Mouse (Mus musculus) forebrain, embryonic 13.5 days (tissue): Measurements from ENCODE around the gene Usp9x. TPM values are rescaled to one million over a fixed set of nuclear protein-coding genes. Genes with fewer than 3 reads are reported as not detected.

Experiments
- ATAC-seq: fragments of 200-750 bp; cut with Nextera tagmentation; 2 replicates; pipeline ENCODE4 v1.8.0; 2017
- H3K27ac ChIP-seq: fragments of 300-500 bp; sonication (generic); 2 replicates; pipeline ENCODE4 v1.5.1; 2015; ENCODE audit warnings: inconsistent platforms, mild to moderate bottlenecking, moderate library complexity
- H3K27me3 ChIP-seq: fragments of 300-500 bp; sonication (generic); 2 replicates; pipeline ENCODE4 v1.6.1; 2015; ENCODE audit warnings: mild to moderate bottlenecking, inconsistent platforms
- H3K36me3 ChIP-seq: fragments of 300-500 bp; sonication (generic); 2 replicates; pipeline ENCODE4 v1.6.1; 2015; ENCODE audit warnings: mild to moderate bottlenecking, inconsistent platforms; ENCODE audit not compliant: poor library complexity, severe bottlenecking
- H3K4me1 ChIP-seq: fragments of 300-500 bp; sonication (generic); 2 replicates; pipeline ENCODE4 v1.6.1; 2015; ENCODE audit warnings: inconsistent platforms
- H3K4me2 ChIP-seq: fragments of 300-500 bp; sonication (generic); 2 replicates; pipeline ENCODE4 v1.6.1; 2015; ENCODE audit warnings: inconsistent platforms, mild to moderate bottlenecking, moderate library complexity
- H3K4me3 ChIP-seq: fragments of 300-500 bp; sonication (generic); 2 replicates; pipeline ENCODE4 v1.5.1; 2015; ENCODE audit warnings: mild to moderate bottlenecking, inconsistent platforms
- H3K9ac ChIP-seq: fragments of 300-500 bp; sonication (generic); 2 replicates; pipeline ENCODE4 v1.6.1; 2015; ENCODE audit warnings: mild to moderate bottlenecking, inconsistent platforms
- H3K9me3 ChIP-seq: fragments of 300-500 bp; sonication (generic); replicated peaks from 2 replicates; pipeline ENCODE4 v1.6.1; 2016; ENCODE audit warnings: inconsistent platforms
- WGBS: fragments of 180-500 bp; shearing (Covaris S2); methylation state at CpG from one replicate; pipeline ENCODE4 v1.1.7; 2015; 5-methylcytosine and 5-hydroxymethylcytosine counted together
- polyA plus RNA-seq: library from polyadenylated mRNA; unstranded; fragments of >200 nt; fragmentation: Nextera tagmentation; extraction: Ambion mirVana; gene quantifications from 2 replicates; pipeline ENCODE4 v1.2.1, GENCODE M21; 2015

Gene Usp9x
- polyA plus RNA-seq, 1 experiment from 2014 or later: 36.6 TPM

DNA sequence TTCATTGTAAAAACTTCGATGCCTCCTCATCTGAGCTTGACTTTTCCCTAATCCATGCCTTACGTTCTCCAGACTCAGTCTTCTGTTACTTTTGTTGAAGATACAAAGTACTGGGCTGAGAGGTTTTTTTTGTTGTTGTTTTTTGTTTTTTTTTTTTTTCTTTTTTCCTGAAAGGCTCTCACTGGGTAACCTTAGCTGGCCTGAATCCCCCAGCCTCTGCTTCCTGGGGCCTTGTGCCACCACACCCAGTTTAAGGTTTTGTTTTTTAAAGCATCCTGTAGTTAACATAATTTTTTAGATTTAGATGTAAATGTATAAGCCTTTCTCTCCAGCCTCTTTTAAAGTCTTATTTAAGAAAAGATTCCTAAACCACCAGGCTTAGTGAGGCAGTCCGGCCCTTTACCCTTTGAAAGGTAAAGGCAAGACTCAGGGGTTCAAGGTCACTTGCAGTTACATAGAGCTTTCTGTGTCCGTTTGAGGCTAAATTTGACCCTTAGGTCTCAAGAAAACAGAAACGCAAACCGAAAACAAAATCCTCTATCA is 24.3 kb upstream of the Usp9x start:
- Histone ChIP-seq H3K4me3 (no peak overlapping the region), H3K9ac (no peak overlapping the region), H3K4me2 (peak overlapping the region; percentile 51; the same call in 1 of the 2 replicates), H3K4me1 (peaks cover 7% of the 10 kb centered on the region; the same call in 1 of the 2 replicates), H3K27ac (0 out of 2 replicates have a peak overlapping the region, but pooled peaks have one; percentile 44), H3K27me3 (no peaks in the 10 kb centered on the region), H3K9me3 (no peaks in the 10 kb centered on the region), H3K36me3 (no peaks in the 10 kb centered on the region)
- ATAC-seq: no peak
- 35% methylated on average over 6 of the region's 6 CpGs for WGBS

- H3K27me3 ChIP-seq: no peaks in the 10 kb centered on the region
- ATAC-seq: peak; percentile 65
- no peaks in the 10 kb centered on the region for H3K36me3 ChIP-seq
- no peak overlapping the region for H3K4me3 ChIP-seq
- H3K27ac ChIP-seq: peak overlapping the region; percentile 44
- H3K4me2 ChIP-seq: peak overlapping the region; percentile 51
- WGBS: 15% methylated on average over 14 of the region's 14 CpGs
- H3K9ac ChIP-seq: peak overlapping the region; percentile 40
- peaks cover 7% of the 10 kb centered on the region; the same call in 1 of the 2 replicates for H3K4me1 ChIP-seq
- H3K9me3 ChIP-seq: no peaks in the 10 kb centered on the region
These were observed 23.5 kb upstream of the Usp9x start for GRCm38 (mm10) chrX:13047631-13048345.

DNA sequence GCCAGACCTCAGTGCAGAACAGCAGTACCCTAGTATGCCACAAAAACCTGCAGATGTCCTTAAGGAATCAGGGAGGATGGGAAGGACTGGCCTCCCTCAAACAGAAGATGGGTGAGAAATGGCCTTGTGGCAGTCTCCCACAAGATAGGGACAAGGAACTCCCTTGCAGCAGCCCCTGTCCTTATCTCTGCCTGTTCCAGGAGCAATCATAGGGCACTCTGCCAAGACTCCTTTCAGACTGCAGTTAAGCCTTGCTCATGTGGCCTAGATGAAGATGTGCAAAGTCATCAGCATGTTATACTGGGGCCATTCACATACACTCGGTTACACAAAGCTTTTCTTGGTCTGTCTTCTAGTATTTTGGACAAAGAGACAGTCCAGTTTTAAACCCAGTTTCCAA is 16.7 kb upstream of the Usp9x start:
- Histone ChIP-seq H3K4me2 (no peak overlapping the region), H3K4me1 (no peaks in the 10 kb centered on the region), H3K36me3 (no peaks in the 10 kb centered on the region), H3K27ac (no peak overlapping the region), H3K9me3 (no peaks in the 10 kb centered on the region), H3K27me3 (peaks cover 6% of the 10 kb centered on the region; the same call in 1 of the 2 replicates), H3K4me3 (no peak overlapping the region), H3K9ac (no peak overlapping the region)
- 77% methylated on average over 1 of the region's 1 CpGs for WGBS
- no peak for ATAC-seq

GRCm38 (mm10) chrX:13061961-13062360 is 9.3 kb upstream of the Usp9x start:
- Histone ChIP-seq H3K27ac (no peak overlapping the region), H3K4me2 (no peak overlapping the region), H3K4me3 (no peak overlapping the region), H3K9me3 (no peaks in the 10 kb centered on the region), H3K9ac (no peak overlapping the region), H3K27me3 (no peaks in the 10 kb centered on the region; the same call in 1 of the 2 replicates), H3K36me3 (no peaks in the 10 kb centered on the region), H3K4me1 (no peaks in the 10 kb centered on the region)
- ATAC-seq: no peak
- 79% methylated on average over 3 of the region's 3 CpGs for WGBS

GRCm38 (mm10) chrX:13064273-13064925 is 6.9 kb upstream of the Usp9x start:
- 91% methylated on average over 7 of the region's 9 CpGs for WGBS
- no peaks in the 10 kb centered on the region; the same call in 1 of the 2 replicates for H3K27me3 ChIP-seq
- ATAC-seq: no peak
- no peak overlapping the region for H3K4me2 ChIP-seq
- no peak overlapping the region for H3K27ac ChIP-seq
- no peaks in the 10 kb centered on the region for H3K36me3 ChIP-seq
- no peaks in the 10 kb centered on the region for H3K4me1 ChIP-seq
- no peak overlapping the region for H3K4me3 ChIP-seq
- H3K9me3 ChIP-seq: no peaks in the 10 kb centered on the region
- H3K9ac ChIP-seq: no peak overlapping the region

DNA sequence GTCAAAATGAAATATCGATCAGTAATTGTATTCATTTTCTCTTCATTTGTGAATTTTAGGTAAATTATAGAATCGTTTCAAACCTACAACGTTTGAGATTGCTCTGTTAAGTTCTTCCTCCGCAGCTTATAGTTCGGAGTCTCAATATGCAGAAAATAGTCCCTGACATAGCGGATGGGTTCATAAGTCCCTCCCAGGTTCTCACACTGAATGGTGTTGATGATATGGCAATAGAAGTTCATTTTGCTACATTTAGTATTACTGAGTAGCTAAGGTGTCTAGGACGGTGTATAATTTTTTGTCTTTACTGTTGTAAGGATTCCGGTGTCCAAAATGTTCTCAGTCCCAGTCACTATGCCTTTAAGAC is 1.1 kb upstream of the Usp9x start:
- Histone ChIP-seq H3K4me1 (peaks cover 6% of the 10 kb centered on the region; the same call in 1 of the 2 replicates), H3K36me3 (no peaks in the 10 kb centered on the region), H3K9me3 (no peaks in the 10 kb centered on the region), H3K4me2 (peak overlapping the region; percentile 49), H3K27ac (peak overlapping the region; percentile 95), H3K4me3 (peak overlapping the region; percentile 70), H3K9ac (peak overlapping the region; percentile 58), H3K27me3 (no peaks in the 10 kb centered on the region)
- 28% methylated on average over 8 of the region's 8 CpGs for WGBS
- ATAC-seq: peak; percentile 7

- peak overlapping the region; percentile 49 for H3K4me2 ChIP-seq
- no peaks in the 10 kb centered on the region for H3K27me3 ChIP-seq
- peaks cover 6% of the 10 kb centered on the region; the same call in 1 of the 2 replicates for H3K4me1 ChIP-seq
- no peaks in the 10 kb centered on the region for H3K36me3 ChIP-seq
- ATAC-seq: peak; percentile 92
- H3K4me3 ChIP-seq: peak overlapping the region; percentile 70
- H3K27ac ChIP-seq: peak overlapping the region; percentile 95
- no peaks in the 10 kb centered on the region for H3K9me3 ChIP-seq
- H3K9ac ChIP-seq: peak overlapping the region; percentile 60
- 20% methylated on average over 32 of the region's 35 CpGs for WGBS
These were observed 591 bp upstream of the Usp9x start for GRCm38 (mm10) chrX:13070573-13071240.

GRCm38 (mm10) chrX:13071776-13072460 is 620 bp downstream of the Usp9x start:
- Histone ChIP-seq H3K4me3 (peak overlapping the region; percentile 70), H3K36me3 (no peaks in the 10 kb centered on the region), H3K4me2 (peak overlapping the region; percentile 59), H3K27me3 (no peaks in the 10 kb centered on the region), H3K9ac (peak overlapping the region; percentile 92), H3K4me1 (peaks cover 6% of the 10 kb centered on the region; the same call in 1 of the 2 replicates), H3K9me3 (no peaks in the 10 kb centered on the region), H3K27ac (peak overlapping the region; percentile 95)
- peak; percentile 31 for ATAC-seq
- 24% methylated on average over 45 of the region's 67 CpGs for WGBS

DNA sequence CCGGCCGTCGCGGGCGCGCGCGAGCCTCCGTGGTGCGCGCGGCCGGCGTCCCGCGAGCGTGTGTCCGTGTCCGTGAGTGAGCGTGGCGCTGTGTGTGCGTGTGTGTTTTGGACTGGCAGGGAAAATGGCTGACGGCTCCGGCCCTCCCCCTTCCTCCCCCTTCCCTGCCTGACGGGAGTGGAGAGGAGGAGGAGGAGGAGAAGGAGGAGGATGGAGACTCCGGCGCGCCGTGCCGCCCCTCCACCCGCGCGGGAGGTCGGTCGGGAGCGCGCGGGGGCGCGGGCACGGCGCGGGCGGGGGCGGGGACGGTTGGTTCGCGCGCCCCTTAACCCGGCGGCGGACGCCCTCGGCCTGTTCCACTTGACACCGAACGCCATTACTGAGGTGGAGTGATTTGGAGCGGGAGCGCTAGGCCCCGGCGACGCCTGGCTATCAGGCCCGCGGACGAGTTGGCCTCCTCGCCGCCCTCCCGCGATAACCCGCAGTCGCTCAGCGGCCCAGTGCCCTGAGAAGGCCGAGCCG is 1.2 kb downstream of the Usp9x start:
- Histone ChIP-seq H3K4me1 (peaks cover 6% of the 10 kb centered on the region; the same call in 1 of the 2 replicates), H3K9ac (peak overlapping the region; percentile 92), H3K4me2 (peak overlapping the region; percentile 59), H3K9me3 (no peaks in the 10 kb centered on the region), H3K36me3 (0 out of 2 replicates have a peak, but pooled peaks cover under 1% of the 10 kb centered on the region), H3K4me3 (peak overlapping the region; percentile 70), H3K27me3 (no peaks in the 10 kb centered on the region), H3K27ac (peak overlapping the region; percentile 95)
- ATAC-seq: peak; percentile 14; the same call in 1 of the 2 replicates
- 17% methylated on average over 25 of the region's 73 CpGs for WGBS

- no peak overlapping the region for H3K4me2 ChIP-seq
- no peaks in the 10 kb centered on the region for H3K36me3 ChIP-seq
- no peak overlapping the region for H3K27ac ChIP-seq
- WGBS: 86% methylated on average over 1 of the region's 1 CpGs
- H3K4me3 ChIP-seq: no peak overlapping the region
- H3K27me3 ChIP-seq: no peaks in the 10 kb centered on the region
- H3K9ac ChIP-seq: no peak overlapping the region
- no peaks in the 10 kb centered on the region for H3K4me1 ChIP-seq
- no peak for ATAC-seq
- H3K9me3 ChIP-seq: no peaks in the 10 kb centered on the region
These were observed 14.3 kb downstream of the Usp9x start for GRCm38 (mm10) chrX:13085621-13086020.

- Histone ChIP-seq H3K4me1 (no peaks in the 10 kb centered on the region), H3K27ac (no peak overlapping the region), H3K9me3 (no peaks in the 10 kb centered on the region), H3K9ac (no peak overlapping the region), H3K4me2 (no peak overlapping the region), H3K4me3 (no peak overlapping the region), H3K27me3 (no peaks in the 10 kb centered on the region), H3K36me3 (peaks cover 7% of the 10 kb centered on the region; the same call in 1 of the 2 replicates)
- 91% methylated on average over 1 of the region's 1 CpGs for WGBS
- ATAC-seq: no peak
These were observed 25.7 kb downstream of the Usp9x start for GRCm38 (mm10) chrX:13096985-13097384.
